Mouse (Mus musculus) forebrain, embryonic 13.5 days (tissue): ENCODE data around the gene Prkca. TPM values are rescaled to one million over a fixed set of nuclear protein-coding genes. Genes with fewer than 3 reads are reported as not detected.

Experiments used
- ATAC-seq: fragments of 200-750 bp; cut with Nextera tagmentation; 2 replicates; pipeline ENCODE4 v1.8.0; 2017
- H3K27ac ChIP-seq: fragments of 300-500 bp; sonication (generic); 2 replicates; pipeline ENCODE4 v1.5.1; 2015; ENCODE audit warnings: inconsistent platforms, mild to moderate bottlenecking, moderate library complexity
- H3K27me3 ChIP-seq: fragments of 300-500 bp; sonication (generic); 2 replicates; pipeline ENCODE4 v1.6.1; 2015; ENCODE audit warnings: mild to moderate bottlenecking, inconsistent platforms
- H3K36me3 ChIP-seq: fragments of 300-500 bp; sonication (generic); 2 replicates; pipeline ENCODE4 v1.6.1; 2015; ENCODE audit warnings: mild to moderate bottlenecking, inconsistent platforms; ENCODE audit not compliant: poor library complexity, severe bottlenecking
- H3K4me1 ChIP-seq: fragments of 300-500 bp; sonication (generic); 2 replicates; pipeline ENCODE4 v1.6.1; 2015; ENCODE audit warnings: inconsistent platforms
- H3K4me2 ChIP-seq: fragments of 300-500 bp; sonication (generic); 2 replicates; pipeline ENCODE4 v1.6.1; 2015; ENCODE audit warnings: inconsistent platforms, mild to moderate bottlenecking, moderate library complexity
- H3K4me3 ChIP-seq: fragments of 300-500 bp; sonication (generic); 2 replicates; pipeline ENCODE4 v1.5.1; 2015; ENCODE audit warnings: mild to moderate bottlenecking, inconsistent platforms
- H3K9ac ChIP-seq: fragments of 300-500 bp; sonication (generic); 2 replicates; pipeline ENCODE4 v1.6.1; 2015; ENCODE audit warnings: mild to moderate bottlenecking, inconsistent platforms
- H3K9me3 ChIP-seq: fragments of 300-500 bp; sonication (generic); replicated peaks from 2 replicates; pipeline ENCODE4 v1.6.1; 2016; ENCODE audit warnings: inconsistent platforms
- WGBS: fragments of 180-500 bp; shearing (Covaris S2); methylation state at CpG from one replicate; pipeline ENCODE4 v1.1.7; 2015; 5-methylcytosine and 5-hydroxymethylcytosine counted together
- polyA plus RNA-seq: library from polyadenylated mRNA; unstranded; fragments of >200 nt; fragmentation: Nextera tagmentation; extraction: Ambion mirVana; gene quantifications from 2 replicates; pipeline ENCODE4 v1.2.1, GENCODE M21; 2015

Gene Prkca
- polyA plus RNA-seq, 1 experiment from 2014 or later = 4.2 TPM

DNA sequence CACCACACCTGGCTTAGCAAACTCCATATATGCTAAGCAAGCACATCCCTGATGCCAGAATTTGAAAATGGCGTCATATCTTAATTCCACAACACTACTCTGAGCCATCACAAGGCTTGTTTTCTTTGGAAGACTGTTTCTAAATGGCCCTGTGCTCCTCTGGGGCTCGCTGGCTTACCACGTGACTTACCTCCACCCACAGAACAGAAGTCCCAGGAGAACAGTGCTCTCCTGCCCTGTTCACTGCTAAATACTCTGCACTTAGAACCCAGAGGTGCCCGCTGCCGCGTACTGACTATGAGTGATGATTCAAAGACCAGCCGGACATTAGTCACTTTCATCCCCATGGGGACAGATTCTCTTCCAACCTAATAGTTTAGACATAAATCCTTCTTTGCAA lies 75.9 kb downstream of the Prkca start:
- Histone ChIP-seq H3K9ac (no peak overlapping the region), H3K4me1 (peaks cover 48% of the 10 kb centered on the region), H3K27ac (no peak overlapping the region; the same call in 1 of the 2 replicates), H3K4me3 (no peak overlapping the region), H3K4me2 (no peak overlapping the region), H3K36me3 (no peaks in the 10 kb centered on the region), H3K27me3 (peaks cover 20% of the 10 kb centered on the region), H3K9me3 (no peaks in the 10 kb centered on the region)
- no peak for ATAC-seq
- 92% methylated on average over 7 of the region's 7 CpGs for WGBS

DNA sequence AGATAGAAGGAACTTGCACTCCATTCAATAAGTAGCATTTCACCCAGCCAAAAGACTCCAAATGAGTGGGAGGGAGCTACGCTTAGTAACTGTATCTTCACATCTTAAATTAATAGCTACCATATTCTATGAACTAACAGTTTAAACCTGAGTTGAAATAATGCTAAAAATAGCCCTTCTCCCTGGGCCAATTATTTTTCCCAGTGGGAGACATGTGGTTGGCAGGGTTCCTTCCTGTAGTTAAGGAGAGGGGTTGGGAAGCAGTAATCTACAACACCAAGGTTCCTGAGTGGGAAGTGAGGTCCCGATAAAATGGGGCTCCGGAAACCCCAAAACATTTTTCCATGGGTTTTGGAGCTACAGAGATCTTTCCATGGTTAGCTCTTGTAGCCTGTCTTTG lies 76.7 kb downstream of the Prkca start:
- no peaks in the 10 kb centered on the region for H3K9me3 ChIP-seq
- H3K27me3 ChIP-seq = peaks cover 20% of the 10 kb centered on the region
- H3K9ac ChIP-seq = no peak overlapping the region
- no peaks in the 10 kb centered on the region for H3K36me3 ChIP-seq
- no peak for ATAC-seq
- H3K4me2 ChIP-seq = no peak overlapping the region
- WGBS = 78% methylated on average over 3 of the region's 3 CpGs
- no peak overlapping the region for H3K27ac ChIP-seq
- H3K4me3 ChIP-seq = no peak overlapping the region
- peaks cover 48% of the 10 kb centered on the region for H3K4me1 ChIP-seq

DNA sequence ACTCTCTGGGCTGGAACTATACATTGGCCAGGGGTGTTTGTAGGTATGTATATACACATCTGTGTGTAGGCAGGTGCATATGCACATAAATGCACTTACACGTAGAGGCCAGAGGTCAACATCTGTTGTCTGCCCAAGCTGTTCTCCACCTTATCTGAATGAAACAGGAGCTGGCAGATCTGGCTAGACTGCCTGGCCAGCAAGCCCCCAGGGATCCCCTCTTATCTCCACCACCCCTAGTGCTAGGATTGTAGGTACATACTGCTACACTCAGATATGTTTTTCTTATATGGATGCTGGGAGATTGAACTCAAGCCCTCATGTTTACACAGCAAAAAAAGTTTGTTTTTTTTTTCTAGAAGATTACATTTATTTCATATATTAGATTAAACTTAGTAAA lies 79.9 kb downstream of the Prkca start:
- H3K4me2 ChIP-seq = no peak overlapping the region
- WGBS = 82% methylated on average over 1 of the region's 1 CpGs
- ATAC-seq = no peak

DNA sequence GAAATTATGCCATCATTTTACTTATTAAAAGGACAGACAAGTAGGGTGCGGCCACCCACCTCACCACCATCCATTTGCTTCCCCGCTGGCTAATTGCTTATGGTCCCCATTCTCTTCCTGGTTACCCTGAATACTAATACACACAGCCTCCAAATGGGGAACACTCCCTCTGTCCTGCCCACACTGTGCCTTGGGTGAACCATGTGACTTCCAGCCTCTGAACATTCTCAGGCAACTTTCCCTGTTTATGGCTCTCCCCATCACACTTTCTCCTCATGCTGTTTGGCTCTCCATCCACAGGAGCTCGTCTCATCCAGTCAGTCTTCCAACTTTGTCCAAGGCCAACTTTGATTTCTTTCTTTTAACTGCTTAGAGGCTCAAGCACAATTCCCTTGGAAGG lies 80.3 kb downstream of the Prkca start:
- Histone ChIP-seq H3K4me2 (no peak overlapping the region), H3K27ac (no peak overlapping the region), H3K9ac (no peak overlapping the region), H3K4me3 (no peak overlapping the region), H3K9me3 (no peaks in the 10 kb centered on the region), H3K4me1 (peaks cover 42% of the 10 kb centered on the region), H3K36me3 (no peaks in the 10 kb centered on the region), H3K27me3 (peaks cover 14% of the 10 kb centered on the region)
- WGBS = 53% methylated on average over 3 of the region's 3 CpGs
- no peak for ATAC-seq

More for the DNA sequence above, 79.9 kb downstream of the Prkca start:
- Histone ChIP-seq H3K9me3 (no peaks in the 10 kb centered on the region), H3K27ac (no peak overlapping the region), H3K4me3 (no peak overlapping the region), H3K4me1 (peaks cover 46% of the 10 kb centered on the region), H3K9ac (no peak overlapping the region), H3K36me3 (no peaks in the 10 kb centered on the region), H3K27me3 (peaks cover 14% of the 10 kb centered on the region)

DNA sequence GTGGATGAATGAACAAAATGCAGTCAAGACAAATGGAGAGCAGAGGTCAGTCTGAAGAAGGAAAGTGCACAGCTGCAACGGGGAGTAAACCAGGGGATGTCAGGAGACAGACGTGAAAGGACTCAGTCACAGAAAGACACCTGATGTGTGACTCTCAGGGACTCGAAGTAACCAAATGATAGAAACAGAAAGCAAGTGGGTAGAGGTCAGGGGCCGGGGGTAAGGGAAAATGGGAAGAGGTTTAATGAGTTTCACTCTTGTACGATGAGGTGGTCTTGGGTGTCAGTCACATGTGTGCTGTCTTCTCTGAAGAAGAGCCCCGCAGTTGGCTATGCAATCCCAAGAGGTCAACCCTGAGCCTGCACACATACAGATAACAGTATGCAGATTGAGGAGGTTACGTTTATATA lies 82.0 kb downstream of the Prkca start:
- no peak overlapping the region for H3K27ac ChIP-seq
- WGBS = 57% methylated on average over 7 of the region's 7 CpGs
- H3K27me3 ChIP-seq = peaks cover 4% of the 10 kb centered on the region; the same call in 1 of the 2 replicates
- H3K4me3 ChIP-seq = no peak overlapping the region
- ATAC-seq = no peak
- no peaks in the 10 kb centered on the region for H3K36me3 ChIP-seq
- no peak overlapping the region for H3K9ac ChIP-seq
- no peak overlapping the region for H3K4me2 ChIP-seq
- H3K9me3 ChIP-seq = no peaks in the 10 kb centered on the region
- H3K4me1 ChIP-seq = peaks cover 27% of the 10 kb centered on the region

DNA sequence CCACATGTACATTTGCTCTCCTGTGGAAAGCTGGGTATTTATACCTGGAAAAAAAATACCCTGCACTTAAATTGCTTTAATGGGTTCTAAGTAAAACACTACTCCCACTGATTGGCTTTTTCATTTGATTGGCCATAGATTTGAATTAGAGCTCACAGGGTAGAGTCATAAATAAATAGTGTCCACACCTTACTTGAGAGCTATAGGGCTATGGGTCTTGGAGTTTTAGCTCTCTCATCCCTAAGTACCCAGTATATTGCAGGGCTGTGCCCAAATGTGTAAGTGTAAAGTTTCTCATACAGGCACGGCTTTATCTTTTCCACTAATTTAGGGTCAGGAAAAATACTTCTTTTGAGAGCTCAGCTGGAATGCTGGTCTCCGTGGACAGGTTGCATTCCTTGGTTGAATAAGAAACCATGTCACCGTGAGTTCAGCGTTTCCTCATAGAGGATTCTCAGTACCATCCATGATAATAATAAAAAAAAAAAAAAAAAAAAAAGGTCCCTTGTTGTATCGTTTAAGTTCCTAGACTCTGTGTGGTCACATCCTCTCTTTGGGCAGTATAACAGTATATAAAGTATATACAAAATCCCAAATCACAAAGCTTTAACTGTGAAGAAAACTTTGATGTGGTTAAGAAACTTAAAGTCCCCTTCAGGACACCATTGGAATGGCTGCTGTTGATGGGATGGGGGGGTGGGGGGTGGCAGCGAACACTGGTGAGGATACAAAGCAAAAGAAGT lies 82.8 kb downstream of the Prkca start:
- H3K36me3 ChIP-seq = no peaks in the 10 kb centered on the region
- H3K9ac ChIP-seq = no peak overlapping the region
- no peaks in the 10 kb centered on the region for H3K9me3 ChIP-seq
- ATAC-seq = no peak
- peaks cover 27% of the 10 kb centered on the region for H3K4me1 ChIP-seq
- no peak overlapping the region for H3K4me3 ChIP-seq
- peaks cover 2% of the 10 kb centered on the region; the same call in 1 of the 2 replicates for H3K27me3 ChIP-seq
- no peak overlapping the region for H3K27ac ChIP-seq
- WGBS = 57% methylated on average over 6 of the region's 6 CpGs
- no peak overlapping the region for H3K4me2 ChIP-seq

DNA sequence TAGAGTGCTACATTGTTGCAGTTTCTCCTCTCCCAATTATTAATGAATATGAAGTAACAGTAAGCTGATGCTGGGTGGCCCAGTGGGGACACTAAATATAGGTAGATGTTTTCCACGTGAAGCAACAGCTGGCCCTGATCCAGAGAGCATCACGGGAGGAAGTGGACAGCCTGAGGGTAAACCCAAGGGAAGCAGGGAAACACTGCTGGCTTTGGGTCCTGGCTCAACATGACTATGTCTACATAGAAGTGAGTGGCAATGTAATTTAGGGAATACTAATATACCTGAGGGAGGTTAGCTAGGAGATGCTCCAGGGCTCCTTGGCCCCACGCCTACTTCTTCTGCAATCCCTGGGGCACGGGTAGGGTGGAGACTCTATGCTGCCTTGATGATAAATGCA lies 84.3 kb downstream of the Prkca start:
- Histone ChIP-seq H3K27me3 (no peaks in the 10 kb centered on the region), H3K4me1 (peaks cover 27% of the 10 kb centered on the region), H3K9ac (no peak overlapping the region), H3K27ac (no peak overlapping the region), H3K4me3 (no peak overlapping the region), H3K36me3 (no peaks in the 10 kb centered on the region), H3K4me2 (no peak overlapping the region), H3K9me3 (no peaks in the 10 kb centered on the region)
- no peak for ATAC-seq
- WGBS = 80% methylated on average over 4 of the region's 4 CpGs

DNA sequence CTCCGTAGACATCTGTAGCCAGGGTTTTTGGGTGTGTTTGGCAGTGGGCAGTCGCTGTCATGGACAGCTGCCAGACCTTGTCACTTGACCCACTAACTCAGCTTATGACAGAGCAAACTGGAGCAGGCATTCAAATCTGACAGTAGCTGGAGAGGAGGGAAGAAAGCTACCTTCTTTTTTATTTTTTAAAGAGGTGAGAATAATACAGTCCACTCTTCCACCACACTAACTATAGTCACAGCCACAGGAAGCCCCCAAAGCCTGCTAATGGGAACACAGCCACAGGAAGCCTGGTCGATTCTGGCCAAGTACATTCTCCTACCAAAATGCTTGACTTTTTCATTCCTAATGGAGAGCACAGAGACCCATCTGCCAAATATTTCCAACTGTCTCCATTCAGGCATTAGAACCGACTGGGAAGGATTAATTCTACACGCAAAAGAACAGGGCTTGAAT lies 84.9 kb downstream of the Prkca start:
- ATAC-seq = no peak

DNA sequence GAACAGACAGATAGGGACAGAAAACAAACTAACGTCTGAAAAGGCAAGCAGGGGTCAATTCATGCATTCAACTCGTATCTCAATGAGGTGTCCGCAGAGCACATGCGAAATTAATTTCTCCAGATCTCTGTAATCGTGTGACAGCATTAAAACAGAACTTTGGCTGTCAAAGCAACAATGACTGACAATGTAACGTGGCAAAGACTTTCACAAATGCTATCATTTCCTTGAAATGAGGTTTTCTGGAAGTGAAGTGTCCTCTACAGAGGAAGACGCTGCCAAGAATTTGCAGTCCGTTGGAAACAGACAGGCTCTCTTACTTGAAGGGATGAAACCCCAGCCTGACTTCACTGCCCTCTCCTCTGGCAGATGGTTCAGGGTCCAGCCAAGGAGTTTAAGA lies 85.8 kb downstream of the Prkca start:
- ATAC-seq = no peak
- Histone ChIP-seq H3K4me1 (peaks cover 22% of the 10 kb centered on the region), H3K9ac (no peak overlapping the region), H3K4me2 (no peak overlapping the region), H3K27me3 (no peaks in the 10 kb centered on the region), H3K9me3 (no peaks in the 10 kb centered on the region), H3K27ac (no peak overlapping the region), H3K4me3 (no peak overlapping the region), H3K36me3 (no peaks in the 10 kb centered on the region)
- 80% methylated on average over 8 of the region's 8 CpGs for WGBS

More for the DNA sequence above, 84.9 kb downstream of the Prkca start:
- no peaks in the 10 kb centered on the region for H3K27me3 ChIP-seq
- H3K4me2 ChIP-seq = no peak overlapping the region
- H3K9me3 ChIP-seq = no peaks in the 10 kb centered on the region
- H3K4me3 ChIP-seq = no peak overlapping the region
- WGBS = 68% methylated on average over 5 of the region's 5 CpGs
- H3K9ac ChIP-seq = no peak overlapping the region
- H3K4me1 ChIP-seq = peaks cover 27% of the 10 kb centered on the region
- H3K36me3 ChIP-seq = no peaks in the 10 kb centered on the region
- H3K27ac ChIP-seq = no peak overlapping the region

DNA sequence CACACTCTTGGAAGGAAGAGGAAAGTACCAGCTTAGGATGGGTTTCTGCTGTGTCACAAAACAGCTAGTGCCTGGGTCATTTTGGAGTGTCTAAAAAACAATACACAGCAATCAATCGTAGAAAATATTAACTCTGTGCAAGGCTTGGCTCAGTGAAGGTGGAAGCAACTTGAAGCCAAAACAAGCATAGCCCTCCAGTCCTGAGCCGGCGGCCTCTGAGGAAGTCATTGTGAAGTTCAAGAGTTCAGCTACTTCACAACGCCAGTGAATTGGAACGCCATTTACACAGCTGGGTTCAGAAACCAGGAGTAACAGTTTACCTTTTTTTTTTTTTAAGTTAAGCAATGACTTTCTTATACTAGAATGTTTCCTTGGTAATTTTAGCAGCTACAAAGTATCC lies 89.0 kb downstream of the Prkca start:
- Histone ChIP-seq H3K27ac (no peak overlapping the region), H3K9me3 (no peaks in the 10 kb centered on the region), H3K36me3 (no peaks in the 10 kb centered on the region), H3K4me2 (no peak overlapping the region), H3K9ac (no peak overlapping the region), H3K27me3 (no peaks in the 10 kb centered on the region), H3K4me1 (peaks cover 5% of the 10 kb centered on the region), H3K4me3 (no peak overlapping the region)
- 92% methylated on average over 5 of the region's 5 CpGs for WGBS
- no peak for ATAC-seq

DNA sequence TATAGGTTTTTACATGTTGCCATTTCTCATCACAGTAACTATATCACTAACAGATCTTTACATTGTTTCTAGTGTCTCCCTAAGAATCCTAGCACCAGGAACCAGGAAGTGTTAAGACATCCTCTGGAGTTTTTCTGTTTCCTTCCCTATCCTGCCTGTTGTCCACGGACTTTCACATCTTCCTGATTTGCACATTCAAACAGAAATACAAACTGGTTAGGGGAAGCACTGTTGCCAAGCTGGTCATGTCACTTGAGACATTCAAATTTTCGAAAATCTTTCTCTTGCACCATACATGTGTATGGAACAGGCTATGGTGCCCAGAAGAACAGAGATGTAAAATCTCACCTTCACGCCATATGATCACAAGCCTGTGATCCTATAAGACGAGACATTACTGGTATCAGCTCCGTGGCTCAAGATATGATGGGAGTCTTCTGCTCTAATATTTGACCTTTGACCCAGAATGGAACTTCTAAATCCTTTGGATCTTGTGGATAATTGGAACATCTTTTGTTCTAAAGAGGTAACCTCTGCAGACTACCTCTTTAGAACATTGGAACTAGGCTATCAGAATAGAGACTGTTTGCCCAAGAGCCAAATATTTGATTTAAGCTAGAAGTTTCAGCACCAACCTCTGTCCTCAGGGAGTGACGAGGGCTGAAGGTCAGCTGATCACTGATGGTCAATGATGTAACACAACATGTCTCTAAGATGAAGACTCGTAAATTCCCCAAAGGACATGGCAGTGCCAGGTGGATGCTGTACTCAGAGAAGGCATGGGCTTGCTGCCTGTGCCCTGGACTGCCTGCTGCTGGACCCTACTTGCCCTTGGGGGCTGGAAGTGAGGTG lies 91.6 kb downstream of the Prkca start:
- H3K4me3 ChIP-seq = no peak overlapping the region
- no peaks in the 10 kb centered on the region for H3K9me3 ChIP-seq
- no peak overlapping the region for H3K4me2 ChIP-seq
- no peak overlapping the region for H3K9ac ChIP-seq
- H3K36me3 ChIP-seq = no peaks in the 10 kb centered on the region
- 89% methylated on average over 7 of the region's 7 CpGs for WGBS
- H3K27ac ChIP-seq = no peak overlapping the region
- no peaks in the 10 kb centered on the region for H3K4me1 ChIP-seq
- no peaks in the 10 kb centered on the region for H3K27me3 ChIP-seq
- ATAC-seq = no peak

DNA sequence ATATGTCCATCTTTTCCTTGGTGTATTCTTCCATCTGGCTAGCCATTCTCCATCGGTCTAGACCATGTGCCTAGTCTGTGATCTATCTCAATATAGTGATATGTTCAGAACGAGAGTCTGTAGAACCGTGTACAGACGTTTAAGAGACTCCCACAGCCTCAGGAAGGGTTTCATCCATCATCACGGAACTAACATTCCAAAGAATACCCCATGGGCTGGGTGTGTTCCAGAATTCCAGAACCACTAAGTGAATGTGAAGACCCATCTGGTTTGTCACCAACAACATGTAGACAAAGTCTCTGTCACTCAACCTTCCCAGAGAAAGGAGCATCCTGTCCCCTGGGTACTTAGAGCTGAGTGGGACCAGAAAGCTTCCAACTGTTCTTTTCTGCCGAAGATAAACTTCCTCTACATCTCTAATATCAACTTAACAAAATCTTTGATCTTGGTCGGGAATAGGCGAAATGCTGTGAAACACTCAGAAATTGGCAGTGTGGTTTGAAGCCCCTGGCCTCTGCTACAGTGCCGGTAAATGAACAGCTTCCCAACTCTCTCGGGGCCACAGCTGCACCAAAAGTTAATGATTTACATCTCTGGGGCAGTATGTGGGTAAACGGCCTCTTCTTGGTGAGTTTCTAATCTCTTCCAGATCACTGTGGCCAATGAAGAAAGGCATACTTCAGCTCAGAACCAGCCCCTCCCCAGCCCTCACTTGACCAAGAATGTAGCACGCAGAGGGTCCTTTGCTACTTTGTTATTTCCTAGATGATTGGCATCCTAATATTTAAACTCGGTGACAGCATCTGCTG lies 92.7 kb downstream of the Prkca start:
- no peak overlapping the region for H3K27ac ChIP-seq
- no peak overlapping the region for H3K4me2 ChIP-seq
- peaks cover 1% of the 10 kb centered on the region; the same call in 1 of the 2 replicates for H3K4me1 ChIP-seq
- no peak for ATAC-seq
- H3K9me3 ChIP-seq = no peaks in the 10 kb centered on the region
- H3K4me3 ChIP-seq = no peak overlapping the region
- WGBS = 86% methylated on average over 13 of the region's 13 CpGs
- no peaks in the 10 kb centered on the region for H3K27me3 ChIP-seq
- no peak overlapping the region for H3K9ac ChIP-seq
- no peaks in the 10 kb centered on the region for H3K36me3 ChIP-seq
